Mouse (Mus musculus): ENCODE measurements around the gene Macrod1. TPM values are rescaled to one million over a fixed set of nuclear protein-coding genes. Genes with fewer than 3 reads are reported as not detected.

Macrod1 gene
- polyA plus RNA-seq, 1 experiment from 2014 or later: 10.7 TPM

DNA sequence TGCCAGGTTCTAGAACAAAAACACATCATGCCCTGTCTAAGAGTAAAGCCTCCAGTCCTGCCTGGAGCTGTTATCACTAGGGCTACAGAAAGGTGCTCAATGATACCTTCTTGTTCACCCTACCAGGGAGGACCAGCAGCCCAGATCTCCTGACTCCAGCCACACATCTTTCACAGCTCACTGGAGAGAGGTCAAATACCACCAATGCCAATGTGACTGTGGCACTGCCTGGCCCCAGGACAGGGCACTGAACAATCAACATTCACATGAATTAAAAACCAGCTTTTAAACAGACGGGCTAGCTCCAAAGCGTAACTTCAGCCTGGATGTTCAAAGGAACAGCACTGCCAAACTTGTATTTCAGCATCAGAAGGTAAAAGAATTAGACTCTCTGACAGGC lies 179.4 kb downstream of the Macrod1 start:
- peaks cover 7% of the 10 kb centered on the region for H3K4me1 ChIP-seq (ENCODE audit: control insufficient read depth, insufficient read depth, low read length)
- H3K36me3 ChIP-seq (ENCODE audit: control insufficient read depth, insufficient read depth, low read length): peaks cover 50% of the 10 kb centered on the region
- H3K9me3 ChIP-seq (ENCODE audit: control insufficient read depth, low read length): no peaks in the 10 kb centered on the region
- ATAC-seq (ENCODE audit: low FRiP score, low TSS enrichment): no peak
- WGBS: 92% methylated on average over 2 of the region's 2 CpGs
- no peaks in the 10 kb centered on the region for H3K27me3 ChIP-seq (ENCODE audit: control insufficient read depth, insufficient read depth, low read length)
- no peak overlapping the region for H3K4me3 ChIP-seq (ENCODE audit: low read length)
- H3K9ac ChIP-seq (ENCODE audit: low read depth, low read length): no peak overlapping the region
- H3K27ac ChIP-seq (ENCODE audit: low read depth, low read length): no peak overlapping the region
- no peak overlapping the region for H3K4me2 ChIP-seq (replicated peaks; ENCODE audit: low read depth, low read length)

DNA sequence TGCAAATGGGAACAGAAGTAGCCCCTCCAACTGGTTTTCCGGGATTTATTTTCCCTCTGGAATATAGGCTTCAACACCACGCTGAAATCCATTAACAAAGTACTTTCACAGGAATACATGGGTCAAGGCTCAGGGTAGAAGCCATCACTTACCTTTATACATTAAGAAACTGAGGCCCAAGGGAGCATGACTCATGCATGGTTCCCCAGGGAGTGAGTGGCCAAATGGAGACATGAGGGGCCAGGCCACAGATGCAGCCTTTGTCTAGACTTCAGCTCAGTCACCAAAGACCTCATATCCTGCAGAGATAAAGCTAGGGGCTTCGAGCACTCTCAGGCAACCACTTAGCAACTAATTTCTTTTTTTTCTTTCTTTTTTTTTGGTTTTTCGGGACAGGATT lies 180.1 kb downstream of the Macrod1 start:
- H3K9ac ChIP-seq (ENCODE audit: low read depth, low read length): no peak overlapping the region
- 89% methylated on average over 4 of the region's 4 CpGs for WGBS
- H3K9me3 ChIP-seq (ENCODE audit: control insufficient read depth, low read length): no peaks in the 10 kb centered on the region
- ATAC-seq (ENCODE audit: low FRiP score, low TSS enrichment): no peak
- no peaks in the 10 kb centered on the region for H3K27me3 ChIP-seq (ENCODE audit: control insufficient read depth, insufficient read depth, low read length)
- H3K27ac ChIP-seq (ENCODE audit: low read depth, low read length): no peak overlapping the region
- no peak overlapping the region for H3K4me2 ChIP-seq (replicated peaks; ENCODE audit: low read depth, low read length)
- H3K4me1 ChIP-seq (ENCODE audit: control insufficient read depth, insufficient read depth, low read length): peaks cover 12% of the 10 kb centered on the region
- no peak overlapping the region for H3K4me3 ChIP-seq (ENCODE audit: low read length)
- peaks cover 44% of the 10 kb centered on the region for H3K36me3 ChIP-seq (ENCODE audit: control insufficient read depth, insufficient read depth, low read length)

DNA sequence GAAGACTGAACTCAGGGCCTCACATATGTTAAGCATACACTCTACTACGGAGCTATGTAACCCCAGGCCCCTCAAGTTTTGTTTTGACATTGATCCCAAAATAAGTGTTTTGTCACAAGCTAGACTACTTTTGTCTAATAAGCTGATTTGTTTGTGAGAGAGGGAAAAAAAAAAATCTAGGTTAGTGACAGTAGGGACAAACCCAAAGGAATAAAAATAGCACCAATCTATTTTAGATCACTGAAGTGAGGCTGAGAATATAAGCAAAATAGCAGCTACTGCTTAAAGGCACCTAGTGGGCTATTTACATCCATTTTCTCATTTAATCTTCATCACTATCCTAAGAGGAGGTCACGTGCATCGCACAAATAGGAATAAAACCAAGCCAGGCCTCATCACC lies 183.0 kb downstream of the Macrod1 start:
- WGBS: 87% methylated on average over 3 of the region's 3 CpGs
- ATAC-seq (ENCODE audit: low FRiP score, low TSS enrichment): no peak
- H3K27me3 ChIP-seq (ENCODE audit: control insufficient read depth, insufficient read depth, low read length): no peaks in the 10 kb centered on the region
- no peak overlapping the region for H3K27ac ChIP-seq (ENCODE audit: low read depth, low read length)
- peak overlapping the region; percentile 80 for H3K4me2 ChIP-seq (replicated peaks; ENCODE audit: low read depth, low read length)
- H3K4me3 ChIP-seq (ENCODE audit: low read length): peak overlapping the region; percentile 59
- peak overlapping the region; percentile 74; the same call in 1 of the 2 replicates for H3K9ac ChIP-seq (ENCODE audit: low read depth, low read length)
- no peaks in the 10 kb centered on the region for H3K9me3 ChIP-seq (ENCODE audit: control insufficient read depth, low read length)
- H3K36me3 ChIP-seq (ENCODE audit: control insufficient read depth, insufficient read depth, low read length): peaks cover 20% of the 10 kb centered on the region; the same call in 1 of the 2 replicates
- peaks cover 12% of the 10 kb centered on the region for H3K4me1 ChIP-seq (ENCODE audit: control insufficient read depth, insufficient read depth, low read length)

DNA sequence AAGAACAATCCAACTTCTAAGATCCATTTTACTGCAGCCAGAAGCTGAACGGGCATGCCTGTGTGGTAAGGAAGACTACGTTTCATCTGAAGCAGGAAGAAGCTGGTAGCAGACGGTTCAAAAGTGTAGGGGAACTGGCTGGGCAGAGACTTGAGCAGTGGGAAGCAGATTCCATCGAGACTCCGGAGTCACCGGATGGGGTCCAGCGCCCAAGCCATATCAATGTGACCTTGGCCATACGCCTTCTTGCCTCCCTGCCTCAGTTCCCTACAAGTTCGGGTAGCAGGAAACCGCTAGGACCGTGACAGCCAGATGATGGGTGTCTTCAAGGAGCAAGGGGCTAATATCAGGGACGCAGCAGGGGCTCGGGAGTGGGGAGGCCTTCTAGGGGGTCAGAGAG lies 183.7 kb downstream of the Macrod1 start:
- Histone ChIP-seq H3K9me3 (ENCODE audit: control insufficient read depth, low read length) (no peaks in the 10 kb centered on the region), H3K27me3 (ENCODE audit: control insufficient read depth, insufficient read depth, low read length) (no peaks in the 10 kb centered on the region), H3K36me3 (ENCODE audit: control insufficient read depth, insufficient read depth, low read length) (peaks cover 18% of the 10 kb centered on the region; the same call in 1 of the 2 replicates), H3K4me2 (replicated peaks; ENCODE audit: low read depth, low read length) (peak overlapping the region; percentile 80), H3K9ac (ENCODE audit: low read depth, low read length) (peak overlapping the region; percentile 74), H3K27ac (ENCODE audit: low read depth, low read length) (peak overlapping the region; percentile 63), H3K4me1 (ENCODE audit: control insufficient read depth, insufficient read depth, low read length) (peaks cover 12% of the 10 kb centered on the region), H3K4me3 (ENCODE audit: low read length) (peak overlapping the region; percentile 59)
- 2% methylated on average over 13 of the region's 13 CpGs for WGBS
- peak; percentile 37 for ATAC-seq (ENCODE audit: low FRiP score, low TSS enrichment)

DNA sequence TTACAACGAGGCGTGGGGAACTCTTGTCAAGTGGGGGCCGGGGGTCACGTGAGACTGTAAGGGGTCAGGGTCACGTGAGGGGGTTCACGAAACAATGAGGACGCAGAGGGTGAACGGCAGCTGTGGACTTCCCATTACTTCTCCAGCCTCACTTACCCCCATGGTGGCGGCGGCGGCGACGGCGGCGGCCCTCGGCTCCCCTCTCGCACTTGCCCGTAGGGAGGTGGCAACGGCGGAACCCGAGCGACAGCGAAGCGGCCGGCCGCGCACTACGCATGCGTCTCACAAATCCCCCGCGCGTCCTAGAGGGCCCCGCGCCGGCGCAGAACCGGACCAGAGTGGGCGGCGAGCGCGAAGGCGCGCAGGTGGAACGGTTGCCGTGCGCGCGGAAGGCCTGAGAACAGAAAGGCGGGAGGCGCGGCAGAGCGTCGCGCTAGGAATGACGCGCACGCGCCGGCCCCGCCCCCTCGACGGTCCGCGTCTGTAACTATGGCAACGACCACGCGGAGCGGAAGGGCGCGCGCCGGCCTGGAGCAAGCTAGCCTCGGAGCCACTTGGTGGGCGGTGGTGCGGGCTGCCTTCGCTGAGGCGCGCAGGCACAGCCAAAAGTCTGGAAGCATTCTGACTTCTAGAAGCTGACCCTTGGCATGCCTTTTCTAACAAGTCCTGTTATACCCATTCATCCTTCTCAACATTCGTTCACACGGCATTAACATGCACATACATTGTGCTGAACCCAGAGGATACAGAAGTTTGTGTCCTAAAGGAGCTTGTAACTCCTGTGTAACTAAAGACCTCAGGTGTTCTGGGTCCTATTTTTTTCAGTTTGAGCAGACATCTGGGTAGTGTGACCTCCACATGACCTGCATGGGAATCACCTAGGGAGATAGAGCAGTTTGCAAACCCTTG lies 184.4 kb downstream of the Macrod1 start, which contains the start of gene Naa40:
Gene Naa40, minus strand, starts transcription at position 402 of the 909 bp plus-strand sequence.
- H3K27me3 ChIP-seq (ENCODE audit: control insufficient read depth, insufficient read depth, low read length): no peaks in the 10 kb centered on the region
- under 1% methylated on average over 78 of the region's 80 CpGs for WGBS
- ATAC-seq (ENCODE audit: low FRiP score, low TSS enrichment): peak; percentile 96
- peaks cover 18% of the 10 kb centered on the region; the same call in 1 of the 2 replicates for H3K36me3 ChIP-seq (ENCODE audit: control insufficient read depth, insufficient read depth, low read length)
- H3K4me3 ChIP-seq (ENCODE audit: low read length): peak within 1 kb of the TSS; percentile 59
- peak within 1 kb of the TSS; percentile 80 for H3K4me2 ChIP-seq (replicated peaks; ENCODE audit: low read depth, low read length)
- peak within 1 kb of the TSS; percentile 63 for H3K27ac ChIP-seq (ENCODE audit: low read depth, low read length)
- no peaks in the 10 kb centered on the region for H3K9me3 ChIP-seq (ENCODE audit: control insufficient read depth, low read length)
- H3K9ac ChIP-seq (ENCODE audit: low read depth, low read length): peak within 1 kb of the TSS; percentile 74
- peaks cover 12% of the 10 kb centered on the region for H3K4me1 ChIP-seq (ENCODE audit: control insufficient read depth, insufficient read depth, low read length)

DNA sequence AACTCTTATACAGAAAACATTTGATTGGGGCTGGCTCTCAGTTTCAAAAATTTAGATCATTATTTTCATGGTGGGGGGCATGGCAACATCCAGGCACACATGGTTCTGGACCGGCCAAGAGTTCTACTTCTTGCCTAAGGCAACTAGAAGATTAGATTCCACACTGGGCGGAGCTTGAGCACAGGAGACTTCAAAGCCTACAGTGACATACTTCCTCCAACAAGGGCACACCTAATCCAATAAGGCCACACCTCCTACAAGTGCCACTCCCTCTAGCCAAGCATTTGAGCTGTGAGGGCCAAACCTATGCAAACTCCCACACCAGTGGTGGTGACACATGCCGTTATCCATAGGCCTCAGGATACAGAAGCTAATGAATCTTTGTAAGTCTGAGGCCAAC lies 189.4 kb downstream of the Macrod1 start:
- no peak for ATAC-seq (ENCODE audit: low FRiP score, low TSS enrichment)
- no peak overlapping the region for H3K27ac ChIP-seq (ENCODE audit: low read depth, low read length)
- H3K4me3 ChIP-seq (ENCODE audit: low read length): no peak overlapping the region
- no peak overlapping the region for H3K9ac ChIP-seq (ENCODE audit: low read depth, low read length)
- no peak overlapping the region for H3K4me2 ChIP-seq (replicated peaks; ENCODE audit: low read depth, low read length)
- WGBS: 75% methylated on average over 3 of the region's 3 CpGs
- H3K4me1 ChIP-seq (ENCODE audit: control insufficient read depth, insufficient read depth, low read length): peaks cover 5% of the 10 kb centered on the region; the same call in 1 of the 2 replicates
- H3K27me3 ChIP-seq (ENCODE audit: control insufficient read depth, insufficient read depth, low read length): no peaks in the 10 kb centered on the region
- H3K36me3 ChIP-seq (ENCODE audit: control insufficient read depth, insufficient read depth, low read length): no peaks in the 10 kb centered on the region
- no peaks in the 10 kb centered on the region for H3K9me3 ChIP-seq (ENCODE audit: control insufficient read depth, low read length)

Other genes starting within 250 kb of the Macrod1 start
- 11.8 and 15.1 TPM in 2 replicates for gene Rps6ka4, start 216.2 kb upstream of the Macrod1 start, polyA plus RNA-seq (2014; fragmentation: Nextera tagmentation; extraction: Ambion mirVana)
- 0.30 and 0.51 TPM in 2 replicates for gene Ccdc88b, start 198.6 kb upstream of the Macrod1 start, polyA plus RNA-seq (2014; fragmentation: Nextera tagmentation; extraction: Ambion mirVana)
- 164 and 181 TPM in 2 replicates for gene Trmt112, start 147.1 kb upstream of the Macrod1 start, polyA plus RNA-seq (2014; fragmentation: Nextera tagmentation; extraction: Ambion mirVana)
- 177 and 235 TPM in 2 replicates for gene Prdx5, start 146.7 kb upstream of the Macrod1 start, polyA plus RNA-seq (2014; fragmentation: Nextera tagmentation; extraction: Ambion mirVana)
- 5.2 and 9.0 TPM in 2 replicates for gene Esrra, start 135.0 kb upstream of the Macrod1 start, polyA plus RNA-seq (2014; fragmentation: Nextera tagmentation; extraction: Ambion mirVana)
- 2.1 and 3.8 TPM in 2 replicates for gene Catsperz, start 131.4 kb upstream of the Macrod1 start, polyA plus RNA-seq (2014; fragmentation: Nextera tagmentation; extraction: Ambion mirVana)
- 0.12 and 0.51 TPM in 2 replicates for gene Kcnk4, start 122.3 kb upstream of the Macrod1 start, polyA plus RNA-seq (2014; fragmentation: Nextera tagmentation; extraction: Ambion mirVana)
- gene Bad, start 114.9 kb upstream of the Macrod1 start, polyA plus RNA-seq (2014; fragmentation: Nextera tagmentation; extraction: Ambion mirVana): 65.5 and 70.9 TPM in 2 replicates
- gene Gpr137, start 114.3 kb upstream of the Macrod1 start, polyA plus RNA-seq (2014; fragmentation: Nextera tagmentation; extraction: Ambion mirVana): 23.3 and 27.4 TPM in 2 replicates
- 202 and 254 TPM in 2 replicates for gene Ppp1r14b, start 81.8 kb upstream of the Macrod1 start, polyA plus RNA-seq (2014; fragmentation: Nextera tagmentation; extraction: Ambion mirVana)
- gene Plcb3, start 80.3 kb upstream of the Macrod1 start, polyA plus RNA-seq (2014; fragmentation: Nextera tagmentation; extraction: Ambion mirVana): 24.4 and 38.9 TPM in 2 replicates
- 89.7 and 118 TPM in 2 replicates for gene Fkbp2, start 76.3 kb upstream of the Macrod1 start, polyA plus RNA-seq (2014; fragmentation: Nextera tagmentation; extraction: Ambion mirVana)
- 38.2 and 39.8 TPM in 2 replicates for gene Vegfb, start 69.2 kb upstream of the Macrod1 start, polyA plus RNA-seq (2014; fragmentation: Nextera tagmentation; extraction: Ambion mirVana)
- gene Dnajc4, start 64.2 kb upstream of the Macrod1 start, polyA plus RNA-seq (2014; fragmentation: Nextera tagmentation; extraction: Ambion mirVana): 22.6 and 24.0 TPM in 2 replicates
- 20.4 and 22.2 TPM in 2 replicates for gene Nudt22, start 60.7 kb upstream of the Macrod1 start, polyA plus RNA-seq (2014; fragmentation: Nextera tagmentation; extraction: Ambion mirVana)
- 9.7 and 12.1 TPM in 2 replicates for gene Trpt1, start 60.7 kb upstream of the Macrod1 start, polyA plus RNA-seq (2014; fragmentation: Nextera tagmentation; extraction: Ambion mirVana)
- gene Fermt3, start 37.3 kb upstream of the Macrod1 start, polyA plus RNA-seq (2014; fragmentation: Nextera tagmentation; extraction: Ambion mirVana): 3.6 and 4.9 TPM in 2 replicates
- 223 and 304 TPM in 2 replicates for gene Stip1, start 16.8 kb upstream of the Macrod1 start, polyA plus RNA-seq (2014; fragmentation: Nextera tagmentation; extraction: Ambion mirVana)
- gene Flrt1, start 48.9 kb downstream of the Macrod1 start, polyA plus RNA-seq (2014; fragmentation: Nextera tagmentation; extraction: Ambion mirVana): 3.0 and 5.5 TPM in 2 replicates
- gene Otub1, start 149.5 kb downstream of the Macrod1 start, polyA plus RNA-seq (2014; fragmentation: Nextera tagmentation; extraction: Ambion mirVana): 237 and 255 TPM in 2 replicates
- gene Cox8a, start 160.8 kb downstream of the Macrod1 start, polyA plus RNA-seq (2014; fragmentation: Nextera tagmentation; extraction: Ambion mirVana): 1,171 and 1,487 TPM in 2 replicates
- gene Naa40, start 184.4 kb downstream of the Macrod1 start, polyA plus RNA-seq (2014; fragmentation: Nextera tagmentation; extraction: Ambion mirVana): 57.8 and 90.7 TPM in 2 replicates
- gene Rcor2, start 210.5 kb downstream of the Macrod1 start, polyA plus RNA-seq (2014; fragmentation: Nextera tagmentation; extraction: Ambion mirVana): 9.8 and 16.0 TPM in 2 replicates

All from kidney, embryonic 14.5 days (tissue).